Mouse (Mus musculus): ENCODE data around the gene Rag2.

Rag2 gene

GRCm38 (mm10) chr2:101624526-101624925 lies at the start of gene Rag2:
Rag2 (plus strand) TSS chr2:101624718.
- no peak for DNase-seq (ENCODE audit: low spot score in 2 of 2)

- DNase-seq (ENCODE audit: low spot score in 2 of 2): no peak
These were observed 47.3 kb upstream of the Rag2 start for GRCm38 (mm10) chr2:101577243-101577642.

- DNase-seq (ENCODE audit: low spot score in 2 of 2): no peak
These were observed 44.5 kb upstream of the Rag2 start for GRCm38 (mm10) chr2:101580027-101580426.

- no peak for DNase-seq (ENCODE audit: low spot score in 2 of 2)
These were observed 44.1 kb upstream of the Rag2 start for GRCm38 (mm10) chr2:101580428-101580827.

GRCm38 (mm10) chr2:101580977-101581376 lies 43.5 kb upstream of the Rag2 start:
- DNase-seq (ENCODE audit: low spot score in 2 of 2): no peak

GRCm38 (mm10) chr2:101581418-101581817 lies 43.1 kb upstream of the Rag2 start:
- no peak for DNase-seq (ENCODE audit: low spot score in 2 of 2)

- no peak for DNase-seq (ENCODE audit: low spot score in 2 of 2)
These were observed 33.2 kb upstream of the Rag2 start for GRCm38 (mm10) chr2:101591356-101591755.

- no peak for DNase-seq (ENCODE audit: low spot score in 2 of 2)
These were observed 32.3 kb upstream of the Rag2 start for GRCm38 (mm10) chr2:101592023-101592841.

GRCm38 (mm10) chr2:101592886-101593285 lies 31.6 kb upstream of the Rag2 start:
- DNase-seq (ENCODE audit: low spot score in 2 of 2): no peak

- no peak for DNase-seq (ENCODE audit: low spot score in 2 of 2)
These were observed 29.8 kb upstream of the Rag2 start for GRCm38 (mm10) chr2:101594681-101595080.

- no peak for DNase-seq (ENCODE audit: low spot score in 2 of 2)
These were observed 27.3 kb upstream of the Rag2 start for GRCm38 (mm10) chr2:101597186-101597585.

GRCm38 (mm10) chr2:101598190-101599181 lies 26.0 kb upstream of the Rag2 start:
- DNase-seq (ENCODE audit: low spot score in 2 of 2): no peak

GRCm38 (mm10) chr2:101600703-101601102 lies 23.8 kb upstream of the Rag2 start:
- DNase-seq (ENCODE audit: low spot score in 2 of 2): no peak

GRCm38 (mm10) chr2:101603099-101603498 lies 21.4 kb upstream of the Rag2 start:
- no peak for DNase-seq (ENCODE audit: low spot score in 2 of 2)

GRCm38 (mm10) chr2:101608232-101608894 lies 16.2 kb upstream of the Rag2 start:
- no peak for DNase-seq (ENCODE audit: low spot score in 2 of 2)

- no peak for DNase-seq (ENCODE audit: low spot score in 2 of 2)
These were observed 13.7 kb upstream of the Rag2 start for GRCm38 (mm10) chr2:101610861-101611260.

- DNase-seq (ENCODE audit: low spot score in 2 of 2): no peak
These were observed 8.8 kb upstream of the Rag2 start for GRCm38 (mm10) chr2:101615464-101616305.

- no peak for DNase-seq (ENCODE audit: low spot score in 2 of 2)
These were observed 6.1 kb upstream of the Rag2 start for GRCm38 (mm10) chr2:101618373-101618772.

GRCm38 (mm10) chr2:101620899-101621298 lies 3.6 kb upstream of the Rag2 start:
- DNase-seq (ENCODE audit: low spot score in 2 of 2): no peak

GRCm38 (mm10) chr2:101621611-101622010 lies 2.9 kb upstream of the Rag2 start:
- no peak for DNase-seq (ENCODE audit: low spot score in 2 of 2)

GRCm38 (mm10) chr2:101623042-101623441 lies 1.5 kb upstream of the Rag2 start:
- no peak for DNase-seq (ENCODE audit: low spot score in 2 of 2)

All from urinary bladder, postnatal 4 days (tissue).